ENCODE assay signal across 8 mouse cellular contexts in the genomic region with DNA sequence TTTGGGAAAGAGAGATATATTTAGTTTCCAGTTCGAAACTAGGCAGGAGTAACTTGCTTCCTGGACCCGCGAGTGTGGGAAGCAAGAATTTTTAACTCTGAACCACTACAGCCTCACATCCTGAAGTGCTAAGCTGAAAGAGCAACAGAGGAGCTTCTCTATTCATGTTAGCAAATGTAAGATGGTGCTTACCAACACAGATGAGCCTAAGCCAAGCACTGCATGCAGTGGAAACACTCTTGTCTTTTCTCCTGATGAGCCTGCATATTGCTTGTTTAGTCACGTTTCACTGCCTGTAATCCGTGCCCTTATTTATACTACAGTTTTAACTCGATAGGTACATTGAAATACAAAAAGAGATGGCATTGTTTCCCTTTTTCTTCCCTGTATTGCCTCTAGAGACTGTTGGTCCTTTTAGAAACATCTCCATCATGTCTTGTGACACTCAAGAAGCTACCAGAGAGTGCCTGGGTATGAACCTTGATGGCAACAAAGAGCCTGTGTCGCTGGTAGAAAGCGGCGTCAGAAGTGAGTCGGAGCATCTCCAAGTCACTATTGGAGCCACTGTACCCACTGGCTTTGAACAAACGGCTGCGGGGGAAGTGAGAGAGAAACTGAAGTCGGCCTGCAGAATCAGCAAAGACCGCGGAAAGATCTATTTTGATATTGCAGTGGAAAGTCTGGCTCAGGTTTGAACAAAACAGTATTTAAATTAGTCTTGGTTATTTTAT. TPM values are rescaled to one million over a fixed set of nuclear protein-coding genes. Genes with fewer than 3 reads are reported as not detected.
DNase-seq lines count a peak whose midpoint lies in the region; ATAC-seq and TF ChIP-seq lines count a peak whose summit lies in the region.

No protein-coding gene starts in this region.

- H3K4me2 ChIP-seq in lung, embryonic 14.5 days, result peak overlapping the region; percentile 98
- peak overlapping the region; percentile 92 for H3K4me2 ChIP-seq in hindbrain, postnatal 0 days (ENCODE audit: low read depth, low read length)
- H3K4me2 ChIP-seq in myocyte (ENCODE audit: low read depth), result peak overlapping the region; percentile 88

- peak; percentile 10 for DNase-seq in lung, embryonic 14.5 days
- no peak for DNase-seq in lung, adult 18-20 months
- no peak for DNase-seq in hindbrain, postnatal 0 days (ENCODE audit: low spot score)
- DNase-seq in embryo, embryonic 10.5 days (ENCODE audit: low spot score), result no peak
- no peak for DNase-seq in left cerebral cortex, postnatal 36 days (ENCODE audit: low spot score in 2 of 2)
- no peak for DNase-seq in embryo, embryonic 10 days (ENCODE audit: low spot score)

- H3K27ac ChIP-seq in lung, embryonic 14.5 days (ENCODE audit: low read depth), result peak overlapping the region; percentile 95; the same call in 1 of the 2 replicates
- H3K27ac ChIP-seq in bone marrow macrophage, adult 2 months (ENCODE audit: insufficient read depth, low read depth, low read length), result peak overlapping the region; percentile 94
- H3K27ac ChIP-seq in hindbrain, postnatal 0 days, result peak overlapping the region; percentile 87; the same call in 1 of the 2 replicates

- H3K36me3 ChIP-seq in lung, embryonic 14.5 days (ENCODE audit: insufficient read depth), result peaks cover 24% of the 10 kb centered on the region
- H3K36me3 ChIP-seq in hindbrain, postnatal 0 days (ENCODE audit: insufficient read depth, low read length), result peaks cover 7% of the 10 kb centered on the region
- peaks cover 6% of the 10 kb centered on the region for H3K36me3 ChIP-seq in myocyte (ENCODE audit: control insufficient read depth, insufficient read depth)

- H3K4me1 ChIP-seq in lung, embryonic 14.5 days (ENCODE audit: insufficient read depth), result peaks cover 11% of the 10 kb centered on the region; the same call in 1 of the 2 replicates
- H3K4me1 ChIP-seq in bone marrow macrophage, adult 2 months (ENCODE audit: control insufficient read depth, insufficient read depth, low read length), result peaks cover 11% of the 10 kb centered on the region
- H3K4me1 ChIP-seq in hindbrain, postnatal 0 days (ENCODE audit: insufficient read depth, low read length), result peaks cover 11% of the 10 kb centered on the region

- TF ChIP-seq CTCF in lung, embryonic 14.5 days (IDR thresholded peaks at IDR 0.05; ENCODE audit: low read depth), result no peak
- TF ChIP-seq CTCF in bone marrow macrophage, adult 2 months (IDR thresholded peaks at IDR 0.05; ENCODE audit: low read depth, low read length), result no peak
- TF ChIP-seq CTCF in hindbrain, postnatal 0 days (IDR thresholded peaks at IDR 0.05; ENCODE audit: low read depth), result no peak

- WGBS in lung, embryonic 14.5 days, result 53% methylated on average over 15 of the region's 15 CpGs
- WGBS in hindbrain, postnatal 0 days, result 67% methylated on average over 15 of the region's 15 CpGs

- peak overlapping the region; percentile 21 for H3ac ChIP-seq in myocyte (ENCODE audit: control insufficient read depth, insufficient read length)

- H3K27me3 ChIP-seq in lung, embryonic 14.5 days (ENCODE audit: insufficient read depth, low read length), result no peaks in the 10 kb centered on the region
- H3K27me3 ChIP-seq in hindbrain, postnatal 0 days (ENCODE audit: insufficient read depth, low read length), result no peaks in the 10 kb centered on the region
- H3K27me3 ChIP-seq in myocyte (ENCODE audit: control insufficient read depth, insufficient read depth, insufficient read length), result no peaks in the 10 kb centered on the region

- peaks cover 26% of the 10 kb centered on the region for H3K79me2 ChIP-seq in myocyte (ENCODE audit: control insufficient read depth, insufficient read depth)

- ATAC-seq in lung, embryonic 14.5 days (ENCODE audit: insufficient read depth), result no peak
- ATAC-seq in hindbrain, postnatal 0 days, result no peak

- H3K4me3 ChIP-seq in lung, embryonic 14.5 days (ENCODE audit: low read depth, low read length), result peak overlapping the region; percentile 73
- H3K4me3 ChIP-seq in bone marrow macrophage, adult 2 months (ENCODE audit: insufficient read depth, low read length), result peak overlapping the region; percentile 71
- H3K4me3 ChIP-seq in hindbrain, postnatal 0 days (ENCODE audit: low read length), result peak overlapping the region; percentile 78
- H3K4me3 ChIP-seq in myocyte, result peak overlapping the region; percentile 94

- peak overlapping the region; percentile 84 for H3K9ac ChIP-seq in lung, embryonic 14.5 days
- peak overlapping the region; percentile 80 for H3K9ac ChIP-seq in hindbrain, postnatal 0 days (replicated peaks; ENCODE audit: low read length)

- H3K9me3 ChIP-seq in lung, embryonic 14.5 days (ENCODE audit: low read depth, low read length), result no peaks in the 10 kb centered on the region
- no peaks in the 10 kb centered on the region for H3K9me3 ChIP-seq in hindbrain, postnatal 0 days (ENCODE audit: low read length)

- no peak for TF ChIP-seq POLR2A in bone marrow macrophage, adult 2 months (IDR thresholded peaks at IDR 0.05; ENCODE audit: borderline replicate concordance, low read depth, low read length)
- no peak for TF ChIP-seq POLR2A in myocyte (IDR thresholded peaks at IDR 0.05; ENCODE audit: insufficient read length, low read depth)

- intact Hi-C loops in left cerebral cortex, postnatal 36 days (cut with DNase I), result loop anchor here (10.0 kb wide), 1 partner anchor 278 kb away; a partner anchor contains a TSS

TF ChIP-seq in myocyte, 11 proteins besides CTCF, POLR2A, EP300 and RAD21:
- TF ChIP-seq SRF (IDR thresholded peaks at IDR 0.05; ENCODE audit: control insufficient read depth, insufficient read length, low read depth), result no peak
- TF ChIP-seq TCF12 (IDR thresholded peaks at IDR 0.05; ENCODE audit: insufficient read depth, poor library complexity, severe bottlenecking), result no peak
- no peak for TF ChIP-seq USF1 (IDR thresholded peaks at IDR 0.05; ENCODE audit: low read depth)
- no peak for TF ChIP-seq TCF3 (IDR thresholded peaks at IDR 0.05; ENCODE audit: insufficient read length, low read depth)
- no peak for TF ChIP-seq CEBPB (IDR thresholded peaks at IDR 0.05; ENCODE audit: insufficient read depth, poor library complexity, severe bottlenecking)
- TF ChIP-seq MYOD1 (IDR thresholded peaks at IDR 0.05; ENCODE audit: control insufficient read depth in 1 of 3, insufficient read length in 2 of 3, low read depth in 2 of 3), result no peak
- TF ChIP-seq POLR2AphosphoS2 (IDR thresholded peaks at IDR 0.05; ENCODE audit: insufficient read length, low read depth), result no peak
- TF ChIP-seq E2F4 (IDR thresholded peaks at IDR 0.05; ENCODE audit: insufficient read depth), result no peak
- TF ChIP-seq MYOG (IDR thresholded peaks at IDR 0.05; ENCODE audit: control insufficient read depth in 1 of 3, insufficient read depth in 1 of 3, insufficient read length in 2 of 3, low read depth in 2 of 3), result no peak

RNA-seq across cellular contexts. Expression of a gene that starts 1.2 kb away (rescaled TPM):
- polyA plus RNA-seq in lung, embryonic 14.5 days (2014; fragmentation: Nextera tagmentation; extraction: Ambion mirVana), result 41.6 and 46.3 TPM in 2 replicates
- 28.4 and 29.5 TPM in 2 replicates for polyA plus RNA-seq in bone marrow macrophage, adult 2 months (2012; ENCODE audit: insufficient read depth, insufficient read length, missing spikeins)
- total RNA-seq in hindbrain, postnatal 0 days (2014; rRNA removed), result 29.3 and 42.2 TPM in 2 replicates
- 45.3 and 45.5 TPM in 2 replicates for polyA plus RNA-seq in hindbrain, postnatal 0 days (2015; fragmentation: Nextera tagmentation; extraction: Ambion mirVana)
- polyA plus RNA-seq in myocyte (2012; fragmentation: generic; extraction: Trizol), result 22.9 TPM
- 10 to 100 TPM; 22.6 to 30.6 TPM for total RNA-seq in left cerebral cortex, postnatal 36 days (2021)

RNA-seq across cellular contexts. Expression of a gene that starts 30.0 kb away (rescaled TPM):
- polyA plus RNA-seq in lung, embryonic 14.5 days (2014; fragmentation: Nextera tagmentation; extraction: Ambion mirVana), result 96.9 and 102 TPM in 2 replicates
- polyA plus RNA-seq in bone marrow macrophage, adult 2 months (2012; ENCODE audit: insufficient read depth, insufficient read length, missing spikeins), result 60.6 and 63.7 TPM in 2 replicates
- 82.3 and 94.4 TPM in 2 replicates for total RNA-seq in hindbrain, postnatal 0 days (2014; rRNA removed)
- polyA plus RNA-seq in hindbrain, postnatal 0 days (2015; fragmentation: Nextera tagmentation; extraction: Ambion mirVana), result 47.1 and 50.0 TPM in 2 replicates
- polyA plus RNA-seq in myocyte (2012; fragmentation: generic; extraction: Trizol), result 21.8 TPM
- 100 to 1,000 TPM in 1 of 2 experiments, 10 to 100 TPM in 1; 99.2 to 130 TPM for total RNA-seq in left cerebral cortex, postnatal 36 days (2021)
